Mouse (Mus musculus): ENCODE measurements at regions not wholly inside any gene's neighbourhood (a gene's known extent, or its start where the extent isn't known, plus 50 kb on each side); places are given as distances from the start of the nearest gene placed in this dataset.

- no peak for TF ChIP-seq POLR2A (IDR thresholded peaks at IDR 0.05; ENCODE audit: insufficient read depth, low read length)
- no peak for TF ChIP-seq CTCF (IDR thresholded peaks at IDR 0.05; ENCODE audit: low read depth, low read length)
Observed at GRCm38 (mm10) chr7:36076021-36076441, 273.2 kb upstream of the Zfp507 start.
